Mouse (Mus musculus) lung, postnatal 0 days (tissue): ENCODE data around the gene Rcn2.

ENCODE experiments used
- CTCF ChIP-seq: IDR thresholded peaks from 2 replicates; pipeline ENCODE4 v1.5.1; 2016; ENCODE audit warnings: antibody characterized with exemption, mild to moderate bottlenecking
- EP300 ChIP-seq: IDR thresholded peaks from 2 replicates; pipeline ENCODE4 v1.6.1; 2016; ENCODE audit warnings: antibody characterized with exemption, mild to moderate bottlenecking, control low read depth

DNA sequence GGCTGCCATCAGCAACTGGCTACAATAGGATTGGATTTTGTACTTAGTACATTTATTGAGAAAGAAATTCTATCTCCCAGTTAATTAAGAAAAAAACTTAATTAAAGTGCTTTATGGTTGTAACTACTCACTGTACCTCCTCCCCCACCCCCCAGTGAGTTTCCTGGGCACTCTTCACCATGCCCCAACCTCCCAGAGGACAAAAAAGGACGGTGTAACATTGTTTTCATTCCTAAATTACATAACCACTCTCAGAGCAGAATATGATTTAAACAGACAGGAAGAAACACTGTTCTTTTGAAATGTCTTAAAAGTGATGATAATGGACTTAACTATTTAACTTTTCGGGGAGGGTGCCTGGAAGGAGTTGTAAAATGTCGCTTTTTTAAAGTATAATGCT is 23.4 kb downstream of the Rcn2 start:
- no peak for TF ChIP-seq CTCF
- no peak for TF ChIP-seq EP300
